Mouse (Mus musculus) c-Kit-positive CD71-positive TER-119-negative erythroid progenitor cells, embryonic 14.5 days (primary cell): ENCODE data around the gene Serhl.

Experiments
- DNase-seq: peaks from one replicate; pipeline ENCODE4 v3.0.0-alpha.2; 2013; ENCODE audit warnings: low read depth

Gene Serhl

GRCm38 (mm10) chr15:83084022-83084640 is 5.2 kb upstream of the Serhl start:
- DNase-seq = no peak

GRCm38 (mm10) chr15:83085901-83086300 is 3.4 kb upstream of the Serhl start:
- DNase-seq = peak; percentile 61

- DNase-seq = no peak
Observed at GRCm38 (mm10) chr15:83086636-83087328, 2.5 kb upstream of the Serhl start.

GRCm38 (mm10) chr15:83088495-83089428 is 544 bp upstream of the Serhl start:
- no peak for DNase-seq

GRCm38 (mm10) chr15:83090874-83091273 is 1.6 kb downstream of the Serhl start:
- DNase-seq = no peak

GRCm38 (mm10) chr15:83093687-83094086 is 4.4 kb downstream of the Serhl start:
- DNase-seq = no peak

- DNase-seq = no peak
Observed at GRCm38 (mm10) chr15:83095950-83096349, 6.6 kb downstream of the Serhl start.

GRCm38 (mm10) chr15:83099533-83100331 is 10.4 kb downstream of the Serhl start:
- DNase-seq = peak; percentile 89

- DNase-seq = no peak
Observed at GRCm38 (mm10) chr15:83100332-83100662, 11.0 kb downstream of the Serhl start.

- DNase-seq = no peak
Observed at GRCm38 (mm10) chr15:83103111-83103510, 13.8 kb downstream of the Serhl start.

GRCm38 (mm10) chr15:83106426-83106825 is 17.1 kb downstream of the Serhl start:
- no peak for DNase-seq

- no peak for DNase-seq
Observed at GRCm38 (mm10) chr15:83107814-83108213, 18.5 kb downstream of the Serhl start.

- no peak for DNase-seq
Observed at GRCm38 (mm10) chr15:83111290-83111689, 22.0 kb downstream of the Serhl start.

GRCm38 (mm10) chr15:83111874-83112273 is 22.6 kb downstream of the Serhl start:
- DNase-seq = no peak

GRCm38 (mm10) chr15:83112898-83113297 is 23.6 kb downstream of the Serhl start:
- DNase-seq = no peak

GRCm38 (mm10) chr15:83114106-83114505 is 24.8 kb downstream of the Serhl start:
- DNase-seq = no peak

GRCm38 (mm10) chr15:83115071-83115470 is 25.8 kb downstream of the Serhl start:
- no peak for DNase-seq

GRCm38 (mm10) chr15:83118360-83118759 is 29.1 kb downstream of the Serhl start:
- DNase-seq = no peak

GRCm38 (mm10) chr15:83121709-83122565 is 32.6 kb downstream of the Serhl start:
- peak; percentile 34 for DNase-seq

GRCm38 (mm10) chr15:83122566-83123145 is 33.4 kb downstream of the Serhl start, which contains the start of gene Rrp7a:
Gene Rrp7a (minus strand): TSS chr15:83122801.
- DNase-seq = peak; percentile 64

GRCm38 (mm10) chr15:83124625-83125024 is 35.3 kb downstream of the Serhl start:
- no peak for DNase-seq
